Mouse (Mus musculus) T-helper 17 cell (primary cell): ENCODE data around the gene Gm5741.

ENCODE experiments used
- in situ Hi-C, 2 experiments: fragments of 300-600 bp; cut with MboI, MseI; formaldehyde crosslinking; loops; 1 replicate in 1 of 2; 2 replicates in 1 of 2; pipeline ENCODE4 v1.15.1; 2025; ENCODE audit warnings: high pct_unique_total_duplicates in 2 of 2

Gene Gm5741

GRCm38 (mm10) chr8:85074617-85075016, 6.8 kb upstream of the Gm5741 start:
- in situ Hi-C loops = loop anchor here (5.0 to 25.0 kb wide), 4 partner anchors 97 to 1387 kb away; partner anchors contain the start of genes D8Ertd738e (in 1 of the 2), Junb (in 1 of the 2), Pkn1 (in 1 of the 2) and Zswim4 (in 1 of the 2)

- in situ Hi-C loops = loop anchor here in 1 of 2 experiments (25.0 kb wide), 2 partner anchors 837 to 1387 kb away; partner anchors contain the start of genes D8Ertd738e, Pkn1 and Zswim4
Observed at GRCm38 (mm10) chr8:85074167-85074566, 6.4 kb upstream of the Gm5741 start.

- in situ Hi-C loops = loop anchor here in 1 of 2 experiments (25.0 kb wide), 2 partner anchors 836 to 1386 kb away; partner anchors contain the start of genes D8Ertd738e, Pkn1 and Zswim4
Observed at GRCm38 (mm10) chr8:85073041-85073612, 5.3 kb upstream of the Gm5741 start.

DNA sequence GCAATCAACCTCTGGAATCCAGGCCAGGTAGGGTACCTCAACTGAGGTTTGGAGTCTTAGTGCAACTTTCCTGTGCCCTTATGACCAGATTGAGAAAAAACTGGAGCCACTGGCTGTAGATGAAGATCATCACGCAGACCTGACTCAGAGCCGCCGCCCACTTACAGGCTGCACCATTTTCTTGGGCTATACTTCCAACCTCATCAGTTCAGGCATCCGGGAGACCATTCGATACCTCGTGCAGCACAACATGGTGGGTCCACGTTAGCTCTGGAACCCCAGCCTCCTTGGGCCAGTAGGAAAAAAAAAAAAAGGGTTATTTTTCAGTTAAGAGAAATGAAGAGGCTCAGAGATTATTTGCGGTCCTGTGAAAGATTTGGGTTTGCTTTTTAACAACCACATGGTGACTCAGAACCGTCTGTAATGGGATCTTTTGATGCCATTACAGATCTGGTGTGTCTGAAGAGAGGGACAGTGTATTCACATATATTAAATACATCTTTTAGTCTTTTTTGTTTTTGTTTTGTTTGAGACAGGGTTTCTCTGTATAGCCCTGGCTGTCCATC, 4.7 kb upstream of the Gm5741 start:
- in situ Hi-C loops = loop anchor here in 1 of 2 experiments (25.0 kb wide), 2 partner anchors 835 to 1385 kb away; partner anchors contain the start of genes D8Ertd738e, Pkn1 and Zswim4

DNA sequence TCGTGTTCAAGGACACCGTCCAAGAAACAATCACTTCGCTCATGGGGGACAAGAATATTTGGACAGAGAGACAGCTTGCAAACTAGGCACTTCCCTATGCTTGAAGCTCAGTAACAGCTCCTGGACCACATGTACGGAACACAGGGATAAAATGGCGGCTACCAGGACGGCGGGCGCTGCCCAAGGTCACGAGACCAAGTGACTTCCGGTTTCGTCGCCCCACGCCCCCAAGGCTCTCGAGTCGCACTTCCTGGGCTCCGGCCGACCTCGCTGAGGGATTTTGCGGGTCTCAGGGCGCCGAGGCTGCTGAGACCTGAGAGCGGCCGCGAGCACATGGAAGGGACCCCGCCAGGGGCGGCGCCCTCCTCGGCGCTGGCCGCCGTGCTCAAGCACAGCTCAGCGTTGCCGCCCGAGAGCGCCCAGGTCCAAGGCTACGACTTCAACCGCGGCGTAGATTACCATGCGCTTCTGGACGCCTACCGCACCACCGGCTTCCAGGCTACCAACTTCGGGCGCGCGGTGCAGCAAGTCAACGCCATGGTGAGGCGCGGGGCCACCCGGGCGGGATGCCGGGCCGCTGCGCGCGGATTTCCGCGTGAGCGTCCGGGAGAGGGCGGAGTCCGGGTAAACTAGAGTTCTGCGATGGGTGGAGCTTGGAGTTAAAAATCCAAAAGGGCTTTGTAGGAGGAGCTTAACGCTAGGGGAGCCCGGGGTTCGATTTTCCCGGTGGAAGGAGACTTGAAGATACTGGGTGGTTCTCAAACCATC, 3.9 kb upstream of the Gm5741 start, which contains the start of gene Dhps:
Dhps (plus strand) TSS at position 244 of the 768 bp plus-strand sequence.
- in situ Hi-C loops = loop anchor here in 1 of 2 experiments (25.0 kb wide), 2 partner anchors 834 to 1384 kb away; partner anchors contain the start of genes D8Ertd738e, Pkn1 and Zswim4

- in situ Hi-C loops = loop anchor here in 1 of 2 experiments (25.0 kb wide), 2 partner anchors 834 to 1384 kb away; partner anchors contain the start of genes D8Ertd738e, Pkn1 and Zswim4
Observed at GRCm38 (mm10) chr8:85071041-85071440, 3.3 kb upstream of the Gm5741 start.

- in situ Hi-C loops = loop anchor here in 1 of 2 experiments (25.0 kb wide), 2 partner anchors 830 to 1380 kb away; partner anchors contain the start of genes D8Ertd738e, Pkn1 and Zswim4
Observed at GRCm38 (mm10) chr8:85067155-85067554, 627 bp downstream of the Gm5741 start.

DNA sequence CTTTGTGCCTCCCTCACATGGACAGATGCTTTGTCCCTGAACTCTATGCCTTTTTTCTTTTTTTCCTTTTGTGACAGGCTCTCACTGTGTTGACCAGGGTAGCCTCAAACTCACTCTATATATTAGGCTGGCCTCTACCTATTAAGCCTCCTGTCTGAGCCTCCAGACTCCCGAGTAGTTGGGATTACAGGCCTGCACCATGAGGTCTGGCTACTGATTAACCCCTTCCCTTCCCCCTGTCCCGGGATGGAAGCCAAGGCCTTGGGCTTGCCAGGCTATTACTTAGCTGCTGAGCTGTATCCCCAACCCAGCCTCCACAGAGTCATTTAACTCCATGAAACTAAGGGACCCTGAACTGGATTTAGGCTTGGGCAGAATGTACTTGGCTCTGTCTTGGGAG, 2.6 kb downstream of the Gm5741 start:
- in situ Hi-C loops = loop anchor here in 1 of 2 experiments (25.0 kb wide), 2 partner anchors 828 to 1378 kb away; partner anchors contain the start of genes D8Ertd738e, Pkn1 and Zswim4

GRCm38 (mm10) chr8:85062603-85063002, 5.2 kb downstream of the Gm5741 start:
- in situ Hi-C loops = loop anchor here in 1 of 2 experiments (25.0 kb wide), 2 partner anchors 825 to 1375 kb away; partner anchors contain the start of genes D8Ertd738e, Pkn1 and Zswim4

DNA sequence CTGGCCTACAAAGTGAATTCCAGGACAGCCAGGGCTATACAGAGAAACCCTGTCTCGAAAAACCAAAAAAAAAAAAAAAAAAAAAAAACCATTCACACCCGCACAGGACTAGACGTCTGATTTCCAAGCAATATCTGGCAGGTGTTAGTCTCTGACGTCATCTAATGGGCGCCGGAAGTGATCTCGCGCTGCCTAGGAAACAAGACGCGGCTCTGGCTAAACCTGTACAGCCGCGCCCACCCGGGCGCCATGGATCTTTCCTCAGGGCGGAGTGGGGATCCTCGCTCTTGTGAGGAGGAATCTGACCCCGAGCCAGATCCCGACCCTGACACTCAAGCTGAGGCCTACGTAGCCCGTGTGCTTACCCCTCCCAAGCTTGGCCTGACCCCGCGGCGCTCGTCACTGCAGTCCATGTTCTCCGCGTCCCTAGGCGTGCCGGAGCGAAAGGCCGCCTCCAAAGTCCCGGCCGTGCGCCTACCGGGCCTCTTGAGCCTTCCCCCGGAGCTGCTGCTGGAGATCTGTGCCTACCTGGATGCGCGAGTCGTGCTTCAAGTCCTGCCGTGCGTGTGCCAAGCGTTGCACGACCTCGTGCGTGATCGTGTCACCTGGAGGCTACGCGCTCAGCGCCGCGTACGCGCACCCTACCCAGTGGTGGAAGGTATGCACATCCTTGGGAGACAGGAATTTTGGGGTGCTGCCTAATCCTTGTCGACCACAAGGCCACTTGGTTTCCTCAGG, 7.7 kb downstream of the Gm5741 start, which contains the start of gene Fbxw9:
Fbxw9 (plus strand) TSS at position 177 of the 738 bp plus-strand sequence.
- in situ Hi-C loops = loop anchor here in 1 of 2 experiments (25.0 kb wide), 2 partner anchors 823 to 1373 kb away; partner anchors contain the start of genes D8Ertd738e, Pkn1 and Zswim4

DNA sequence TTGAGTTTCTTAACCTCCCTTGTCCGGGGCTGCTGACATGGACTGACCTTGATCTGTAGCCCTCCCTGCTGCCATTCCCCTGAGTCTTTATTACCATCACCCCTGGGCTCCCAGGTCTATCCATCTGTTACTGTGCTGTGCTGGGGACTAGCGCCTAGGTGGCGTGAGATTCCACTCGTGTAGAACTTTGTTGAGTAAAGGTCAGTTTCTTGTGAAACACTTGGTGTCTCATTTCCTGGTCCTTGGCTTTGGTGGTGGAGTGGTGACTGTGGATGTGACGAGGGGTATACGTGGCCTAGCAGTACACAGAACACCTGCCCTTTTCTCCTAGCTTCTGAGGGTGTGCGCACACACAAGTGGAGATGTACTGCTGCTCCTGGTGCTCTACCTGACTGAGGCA, 10.4 kb downstream of the Gm5741 start:
- in situ Hi-C loops = loop anchor here in 1 of 2 experiments (25.0 kb wide), 2 partner anchors 820 to 1370 kb away; partner anchors contain the start of genes D8Ertd738e, Pkn1 and Zswim4

DNA sequence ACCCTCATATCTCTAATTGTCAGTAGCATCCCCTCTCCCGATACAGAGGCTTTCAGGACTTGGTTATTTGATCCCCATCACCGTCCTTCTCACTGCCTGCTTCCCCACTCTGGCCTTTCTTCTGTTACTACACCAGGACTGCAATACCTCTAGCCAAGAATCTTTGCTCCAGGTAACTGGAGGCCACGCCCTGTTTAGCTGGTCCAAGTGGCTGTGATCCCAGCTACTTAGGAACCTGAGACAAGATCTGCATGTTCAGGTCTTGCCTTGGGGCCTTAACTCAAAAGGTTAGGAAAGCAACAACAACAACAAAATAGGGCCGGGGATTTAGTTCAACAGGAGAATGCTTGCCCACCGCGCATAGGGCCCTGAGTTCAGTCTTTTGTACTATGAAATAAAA, 24.2 kb downstream of the Gm5741 start:
- in situ Hi-C loops = no loop called here

DNA sequence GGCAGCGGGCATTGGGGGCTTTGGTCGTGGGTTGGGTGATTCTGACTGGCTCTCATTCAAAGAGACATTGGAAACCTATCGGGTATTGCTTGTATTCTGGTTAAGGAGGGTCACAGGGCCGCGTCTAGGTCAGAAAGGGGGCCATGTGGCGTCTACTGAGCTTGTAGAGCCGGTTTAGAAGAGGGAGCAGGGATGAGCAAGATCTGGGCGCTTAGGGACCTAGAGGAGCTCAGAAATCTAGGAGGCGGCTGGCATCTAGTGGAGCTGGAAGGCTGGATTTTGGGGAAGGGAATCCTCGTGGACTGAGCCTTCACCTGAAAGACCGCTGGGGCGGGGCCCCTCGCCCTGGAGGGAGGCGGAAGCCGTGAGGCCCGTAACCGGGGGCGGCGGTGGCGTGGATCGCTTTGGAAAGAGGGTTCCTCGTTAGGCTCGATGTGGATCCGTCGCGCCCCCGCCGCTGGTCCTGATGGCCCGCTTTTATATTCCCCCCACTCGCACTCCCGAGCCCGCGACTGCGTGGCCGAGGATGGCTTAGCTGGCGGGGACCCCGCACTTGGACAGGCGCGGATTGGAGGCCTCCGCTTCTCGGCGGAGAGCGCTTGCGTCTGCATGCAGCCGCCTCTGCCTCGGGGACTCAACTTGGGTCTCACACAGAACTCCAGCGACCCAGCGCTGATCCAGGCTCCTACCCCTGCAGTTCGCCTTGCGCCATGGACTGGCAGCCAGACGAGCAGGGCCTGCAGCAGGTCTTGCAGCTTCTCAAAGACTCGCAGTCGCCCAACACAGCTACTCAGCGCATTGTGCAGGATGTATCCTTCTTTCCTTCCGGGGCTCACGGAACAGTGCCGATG, 29.9 kb downstream of the Gm5741 start:
- in situ Hi-C loops = no loop called here

- in situ Hi-C loops = no loop called here
Observed at GRCm38 (mm10) chr8:85037366-85037680, 30.5 kb downstream of the Gm5741 start.

- in situ Hi-C loops = no loop called here
Observed at GRCm38 (mm10) chr8:85036718-85037365, 30.9 kb downstream of the Gm5741 start, which contains the start of gene Tnpo2. TSS of gene Tnpo2 (plus strand) at chr8:85036915.

- in situ Hi-C loops = no loop called here
Observed at GRCm38 (mm10) chr8:85036381-85036717, 31.4 kb downstream of the Gm5741 start.

DNA sequence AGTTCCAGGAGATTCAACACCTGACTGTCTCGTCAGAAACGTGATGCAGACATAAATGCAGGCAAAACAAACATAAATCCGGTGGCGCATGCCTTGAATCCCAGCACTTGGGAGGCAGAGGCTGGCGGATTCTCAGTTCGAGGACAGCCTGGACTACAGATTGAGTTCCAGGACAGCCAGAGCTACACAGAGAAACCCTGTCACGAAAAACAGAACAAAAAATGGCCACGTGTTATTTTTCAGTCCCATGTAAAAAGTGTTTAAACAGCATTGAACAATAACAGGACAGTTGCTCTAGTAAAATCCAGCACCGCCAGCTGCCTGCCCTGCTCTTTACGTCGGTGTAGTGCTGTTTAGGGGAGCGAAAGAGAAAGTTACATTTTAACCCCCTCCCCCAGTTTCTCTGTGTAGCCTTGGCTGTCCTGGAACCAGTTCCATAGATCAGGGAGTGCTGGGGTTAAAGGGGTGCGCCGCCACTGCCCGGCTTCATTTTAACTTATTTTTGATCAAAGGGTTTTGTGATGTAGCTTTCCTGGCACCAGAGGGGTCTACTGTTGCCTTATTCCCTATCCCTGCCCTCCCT, 32.0 kb downstream of the Gm5741 start:
- in situ Hi-C loops = no loop called here

GRCm38 (mm10) chr8:85035165-85035727, 32.5 kb downstream of the Gm5741 start:
- in situ Hi-C loops = no loop called here
